Mouse (Mus musculus) C2C12 (cell line): Measurements from ENCODE around the gene Epha1.

Source experiments
- CTCF ChIP-seq: IDR thresholded peaks from one replicate; pipeline ENCODE4 v1.5.1; 2011; ENCODE audit not compliant: control insufficient read depth, insufficient read depth, insufficient read length
- FOSL1 ChIP-seq: IDR thresholded peaks from one replicate; pipeline ENCODE4 v1.8.0; 2011; ENCODE audit warnings: mild to moderate bottlenecking, low read length; ENCODE audit not compliant: poor library complexity, insufficient read depth, severe bottlenecking
- MAX ChIP-seq: IDR thresholded peaks from one replicate; pipeline ENCODE4 v1.6.1; 2011; ENCODE audit warnings: mild to moderate bottlenecking, control low read depth
- MYOD1 ChIP-seq: IDR thresholded peaks from one replicate; pipeline ENCODE4 v1.6.1; 2011; ENCODE audit warnings: low read depth; ENCODE audit not compliant: control insufficient read depth, insufficient read length
- MYOG ChIP-seq: IDR thresholded peaks from one replicate; pipeline ENCODE4 v1.6.1; 2011; ENCODE audit not compliant: control insufficient read depth, insufficient read length; ENCODE audit errors: extremely low read depth
- USF1 ChIP-seq: IDR thresholded peaks from one replicate; pipeline ENCODE4 v1.6.1; 2011; ENCODE audit warnings: low read depth, mild to moderate bottlenecking, control low read depth, moderate library complexity

DNA sequence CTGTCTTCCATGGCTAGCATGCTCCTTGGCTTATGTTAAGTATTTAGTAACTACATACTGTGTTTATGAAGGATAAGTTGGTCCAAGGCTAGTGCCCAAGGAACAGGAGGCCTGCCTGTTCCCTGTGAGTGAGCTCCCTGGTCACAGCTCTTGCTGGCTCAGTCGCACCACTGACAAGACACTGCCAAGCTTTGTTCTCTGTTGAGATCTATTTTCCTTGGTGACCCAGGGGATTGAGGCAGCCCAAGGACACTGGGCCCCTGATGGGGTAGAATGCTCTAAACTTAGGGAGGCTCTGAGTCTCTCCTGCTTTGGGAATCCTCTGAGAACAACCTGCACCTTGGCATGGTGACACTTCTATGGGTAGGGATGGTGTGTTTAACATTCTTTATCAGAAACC is 11.0 kb downstream of the Epha1 start:
- TF ChIP-seq MYOD1 (no peak), CTCF (no peak), USF1 (no peak), FOSL1 (no peak), MAX (no peak), MYOG (no peak)
